Comparison of ENCODE assay signal across 8 mouse cellular contexts in the genomic region with DNA sequence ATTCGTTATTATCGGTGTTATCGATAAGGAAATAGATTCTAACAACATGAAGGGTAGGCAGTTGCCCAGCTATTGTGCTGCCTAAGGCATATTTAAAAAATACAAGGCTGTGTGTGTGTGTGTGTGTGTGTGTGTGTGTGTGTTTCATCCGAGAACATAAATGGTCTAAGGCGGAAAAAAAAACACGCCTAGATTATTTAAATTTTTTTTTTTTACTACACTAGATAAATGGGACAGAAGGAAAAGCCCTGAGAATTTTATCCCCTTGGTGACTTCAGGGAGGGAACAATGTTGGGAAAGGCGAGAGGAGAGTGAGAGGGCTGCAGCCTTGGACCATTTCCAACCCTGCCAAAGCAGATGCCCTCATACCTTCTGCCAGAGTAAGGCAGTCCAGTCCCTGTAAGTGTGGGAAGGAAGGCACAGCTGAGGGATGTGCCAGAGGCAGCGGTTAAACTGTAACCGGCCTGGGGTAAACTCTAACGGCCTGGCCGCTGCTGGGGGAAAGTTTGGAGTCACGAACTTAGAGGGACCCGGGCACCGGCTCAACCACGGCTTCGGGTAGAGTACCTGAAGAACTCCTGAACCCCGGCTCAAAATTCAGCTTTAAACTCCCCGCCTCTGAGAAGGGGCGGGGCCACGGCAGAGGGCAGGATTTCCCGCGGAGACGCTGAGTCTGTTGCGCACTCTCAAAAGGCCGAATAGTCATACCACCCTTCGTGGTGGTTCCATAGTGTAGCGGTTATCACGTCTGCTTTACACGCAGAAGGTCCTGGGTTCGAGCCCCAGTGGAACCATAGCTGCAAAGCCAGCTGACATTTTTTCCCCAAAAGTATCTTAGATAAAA. TPM values are rescaled to one million over a fixed set of nuclear protein-coding genes. Genes with fewer than 3 reads are reported as not detected.
A peak's percentile ranks its signal among the peaks of the same experiment; 100 is the strongest.
DNase-seq lines count a peak whose midpoint lies in the region; ATAC-seq and TF ChIP-seq lines count a peak whose summit lies in the region.

No protein-coding gene starts in this region.

- no peaks in the 10 kb centered on the region for H3K27me3 ChIP-seq in CH12.LX (replicated peaks)
- peaks cover 90% of the 10 kb centered on the region for H3K27me3 ChIP-seq in forebrain, embryonic 10.5 days (ENCODE audit: poor library complexity, severe bottlenecking)
- H3K27me3 ChIP-seq in heart, embryonic 15.5 days = no peaks in the 10 kb centered on the region
- no peaks in the 10 kb centered on the region for H3K27me3 ChIP-seq in liver, embryonic 12.5 days (replicated peaks)
- H3K27me3 ChIP-seq in splenic B cell, adult 2 months (ENCODE audit: control insufficient read depth, insufficient read depth, low read length, poor library complexity, severe bottlenecking) = no peaks in the 10 kb centered on the region

- H3K9ac ChIP-seq in CH12.LX (ENCODE audit: insufficient read depth, low read depth) = peak overlapping the region; percentile 26; the same call in 1 of the 2 replicates
- H3K9ac ChIP-seq in heart, embryonic 15.5 days = peak overlapping the region; percentile 36; the same call in 1 of the 2 replicates
- peak overlapping the region; percentile 58; the same call in 1 of the 2 replicates for H3K9ac ChIP-seq in liver, embryonic 12.5 days

- no peak for TF ChIP-seq CTCF in CH12.LX (conservative IDR thresholded peaks at IDR 0.05 in 1 of 2, IDR thresholded peaks at IDR 0.05 in 1 of 2; ENCODE audit: low read depth in 2 of 2, low read length in 2 of 2)

- H3K79me2 ChIP-seq in CH12.LX (replicated peaks; ENCODE audit: control insufficient read depth, extremely low read depth, insufficient read depth, poor library complexity, severe bottlenecking) = no peaks in the 10 kb centered on the region

- peak overlapping the region; percentile 45 to 64 (median 56) for H3K4me3 ChIP-seq in CH12.LX (replicated peaks in 1 of 3; ENCODE audit: low read depth in 2 of 3, low read length in 2 of 3, poor library complexity in 1 of 3)
- H3K4me3 ChIP-seq in forebrain, embryonic 10.5 days = peak overlapping the region; percentile 57
- H3K4me3 ChIP-seq in heart, embryonic 15.5 days = peak overlapping the region; percentile 58
- H3K4me3 ChIP-seq in liver, embryonic 12.5 days = peak overlapping the region; percentile 61

- dilution Hi-C loops in CH12.LX (cut with MboI; ENCODE audit: extremely low pct_ligation_motif_present, extremely low pct_unique_long_range_greater_than_20kb, low sequenced_read_pairs) = no loop called here

- DNase-seq in CH12.LX (ENCODE audit: extremely low read depth) = peak; percentile 79
- DNase-seq in c-Kit-positive CD71-negative TER-119-negative erythroid progenitor cells, embryonic 14.5 days (ENCODE audit: low read depth) = peak; percentile 74
- peak; percentile 80 for DNase-seq in forebrain, embryonic 10.5 days (ENCODE audit: extremely low spot score, low spot score)
- peak; percentile 93 for DNase-seq in kidney, postnatal 14 days
- peak; percentile 93 for DNase-seq in naive thymus-derived CD4-positive, alpha-beta T cell, adult 2 months (ENCODE audit: low read depth)
- DNase-seq in splenic B cell, adult 2 months (ENCODE audit: low read depth, low spot score) = peak; percentile 93

- ATAC-seq in heart, embryonic 15.5 days (replicated peaks; ENCODE audit: insufficient number of reproducible peaks, insufficient read depth, low FRiP score, low read depth) = peak; percentile 86
- peak; percentile 95 for ATAC-seq in liver, embryonic 12.5 days

- 23% methylated on average over 30 of the region's 30 CpGs for WGBS in forebrain, embryonic 10.5 days
- 22% methylated on average over 30 of the region's 30 CpGs for WGBS in heart, embryonic 15.5 days
- 26% methylated on average over 30 of the region's 30 CpGs for WGBS in liver, embryonic 12.5 days (ENCODE audit: insufficient replicate concordance)

- peak overlapping the region; percentile 71; the same call in 1 of the 2 replicates for H3K4me2 ChIP-seq in CH12.LX (ENCODE audit: insufficient read depth, low read depth, poor library complexity, severe bottlenecking)
- H3K4me2 ChIP-seq in heart, embryonic 15.5 days = peak overlapping the region; percentile 55
- peak overlapping the region; percentile 62 for H3K4me2 ChIP-seq in liver, embryonic 12.5 days

- H3K9me3 ChIP-seq in CH12.LX (replicated peaks; ENCODE audit: low read length) = no peaks in the 10 kb centered on the region
- H3K9me3 ChIP-seq in forebrain, embryonic 10.5 days = no peaks in the 10 kb centered on the region
- H3K9me3 ChIP-seq in heart, embryonic 15.5 days (replicated peaks) = no peaks in the 10 kb centered on the region
- H3K9me3 ChIP-seq in liver, embryonic 12.5 days (replicated peaks) = no peaks in the 10 kb centered on the region

- no peaks in the 10 kb centered on the region for H3K36me3 ChIP-seq in CH12.LX (replicated peaks in 1 of 2; ENCODE audit: control insufficient read depth in 1 of 2, insufficient read depth in 1 of 2, low read length in 1 of 2)
- H3K36me3 ChIP-seq in forebrain, embryonic 10.5 days (replicated peaks) = no peaks in the 10 kb centered on the region
- no peaks in the 10 kb centered on the region for H3K36me3 ChIP-seq in heart, embryonic 15.5 days
- H3K36me3 ChIP-seq in liver, embryonic 12.5 days = no peaks in the 10 kb centered on the region
- H3K36me3 ChIP-seq in splenic B cell, adult 2 months (ENCODE audit: control insufficient read depth, insufficient read depth, low read length, poor library complexity, severe bottlenecking) = no peaks in the 10 kb centered on the region

- no peak for TF ChIP-seq EP300 in CH12.LX (IDR thresholded peaks at IDR 0.05; ENCODE audit: low read length)

- no peak for TF ChIP-seq POLR2A in CH12.LX (IDR thresholded peaks at IDR 0.05; ENCODE audit: low read depth, low read length)

- H3K4me1 ChIP-seq in CH12.LX (ENCODE audit: control insufficient read depth in 1 of 2, insufficient read depth in 2 of 2) = 0 out of 4 replicates have a peak, but pooled peaks cover 0 to 5% of the 10 kb centered on the region in 2 experiments
- H3K4me1 ChIP-seq in forebrain, embryonic 10.5 days = no peaks in the 10 kb centered on the region
- H3K4me1 ChIP-seq in heart, embryonic 15.5 days (replicated peaks) = no peaks in the 10 kb centered on the region
- 0 out of 2 replicates have a peak, but pooled peaks cover 3% of the 10 kb centered on the region for H3K4me1 ChIP-seq in liver, embryonic 12.5 days

- TF ChIP-seq RAD21 in CH12.LX (IDR thresholded peaks at IDR 0.05; ENCODE audit: low read depth, low read length) = no peak

- H3K27ac ChIP-seq in CH12.LX (ENCODE audit: insufficient read depth, low read depth) = no peak overlapping the region
- peak overlapping the region; percentile 74; the same call in 1 of the 2 replicates for H3K27ac ChIP-seq in forebrain, embryonic 10.5 days
- peak overlapping the region; percentile 56; the same call in 1 of the 2 replicates for H3K27ac ChIP-seq in heart, embryonic 15.5 days
- H3K27ac ChIP-seq in liver, embryonic 12.5 days = no peak overlapping the region

- in situ Hi-C loops in CH12.LX (cut with MboI; ENCODE audit: low pct_ligation_motif_present, low pct_unique_long_range_greater_than_20kb, low sequenced_read_pairs) = no loop called here

TF ChIP-seq in CH12.LX, 34 proteins besides CTCF, POLR2A, EP300 and RAD21 (continues in another document):
- TF ChIP-seq NRF1 (IDR thresholded peaks at IDR 0.05; ENCODE audit: low read depth, low read length) = peak; percentile 61
- no peak for TF ChIP-seq RCOR1 (conservative IDR thresholded peaks at IDR 0.05; ENCODE audit: low read depth, low read length)
- no peak for TF ChIP-seq USF1 (IDR thresholded peaks at IDR 0.05; ENCODE audit: low read depth, low read length)
- no peak for TF ChIP-seq ETS1 (conservative IDR thresholded peaks at IDR 0.05; ENCODE audit: low read depth, low read length)
- TF ChIP-seq USF2 (conservative IDR thresholded peaks at IDR 0.05; ENCODE audit: low read depth, low read length) = no peak
- TF ChIP-seq ELF1 (IDR thresholded peaks at IDR 0.05; ENCODE audit: low read depth, low read length) = peak; percentile 97
- TF ChIP-seq TCF12 (IDR thresholded peaks at IDR 0.05; ENCODE audit: low read depth, low read length) = no peak
- no peak for TF ChIP-seq SIN3A (IDR thresholded peaks at IDR 0.05; ENCODE audit: low read length)
- TF ChIP-seq E2F4 (IDR thresholded peaks at IDR 0.05; ENCODE audit: insufficient replicate concordance, low read depth, low read length) = peak; percentile 89
- TF ChIP-seq TBP (conservative IDR thresholded peaks at IDR 0.05; ENCODE audit: low read depth, low read length) = peak; percentile 99
- no peak for TF ChIP-seq MEF2A (IDR thresholded peaks at IDR 0.05; ENCODE audit: borderline replicate concordance, low read depth, low read length)
- no peak for TF ChIP-seq POLR2AphosphoS2 (IDR thresholded peaks at IDR 0.05; ENCODE audit: low read depth, low read length)
- no peak for TF ChIP-seq SMC3 (IDR thresholded peaks at IDR 0.05; ENCODE audit: low read depth, low read length)
- TF ChIP-seq MAX (IDR thresholded peaks at IDR 0.05; ENCODE audit: low read length) = no peak
- no peak for TF ChIP-seq CHD2 (IDR thresholded peaks at IDR 0.05; ENCODE audit: low read length)
- no peak for TF ChIP-seq ZC3H11A (IDR thresholded peaks at IDR 0.05; ENCODE audit: low read depth, low read length)
- TF ChIP-seq MXI1 (IDR thresholded peaks at IDR 0.05; ENCODE audit: low read depth, low read length) = no peak
- no peak for TF ChIP-seq MYC (IDR thresholded peaks at IDR 0.05; ENCODE audit: low read depth, low read length)
- TF ChIP-seq CHD1 (IDR thresholded peaks at IDR 0.05; ENCODE audit: low read depth, low read length) = no peak
- no peak for TF ChIP-seq HCFC1 (IDR thresholded peaks at IDR 0.05; ENCODE audit: low read depth, low read length)
- no peak for TF ChIP-seq GABPA (IDR thresholded peaks at IDR 0.05; ENCODE audit: insufficient replicate concordance, low read depth, low read length)

RNA-seq across cellular contexts. Expression of a gene that starts 2.2 kb away (rescaled TPM):
- total RNA-seq in CH12.LX (2012; rRNA removed) = not detected in 2 replicates
- total RNA-seq in CH12.LX (2014; rRNA removed) = not detected in 2 replicates
- polyA plus RNA-seq in CH12.LX (2012; ENCODE audit: insufficient read length, low read depth) = not detected in 2 replicates
- not detected in 2 replicates for polyA plus RNA-seq in forebrain, embryonic 10.5 days (2016; fragmentation: Nextera tagmentation; extraction: Ambion mirVana)
- polyA plus RNA-seq in heart, embryonic 15.5 days (2015; fragmentation: Nextera tagmentation; extraction: Ambion mirVana) = not detected in 2 replicates
- not detected in 2 replicates for polyA plus RNA-seq in liver, embryonic 12.5 days (2016; fragmentation: Nextera tagmentation; extraction: Ambion mirVana)

RNA-seq across cellular contexts. Expression of a gene that starts 30.0 kb away (rescaled TPM):
- total RNA-seq in CH12.LX (2012; rRNA removed) = 0.25 and 0.34 TPM in 2 replicates
- total RNA-seq in CH12.LX (2014; rRNA removed) = 2.8 and 3.0 TPM in 2 replicates
- 1.4 and 1.5 TPM in 2 replicates for polyA plus RNA-seq in CH12.LX (2012; ENCODE audit: insufficient read length, low read depth)
- polyA plus RNA-seq in forebrain, embryonic 10.5 days (2016; fragmentation: Nextera tagmentation; extraction: Ambion mirVana) = 0.17 and 0.54 TPM in 2 replicates
- polyA plus RNA-seq in heart, embryonic 15.5 days (2015; fragmentation: Nextera tagmentation; extraction: Ambion mirVana) = 0.11 TPM in 2 replicates
- 0.06 TPM in 1 of 2 replicates, not detected in the other for polyA plus RNA-seq in liver, embryonic 12.5 days (2016; fragmentation: Nextera tagmentation; extraction: Ambion mirVana)

Comparison
In these comparisons a context has a peak if more than half of its experiments do, and no peak if none do; other contexts are left out.
1. H3K27ac ChIP-seq: peak in forebrain, embryonic 10.5 days (single experiment) and heart, embryonic 15.5 days (single experiment); none in CH12.LX (single experiment) and liver, embryonic 12.5 days (single experiment).
2. Peak in every context shown above with its lines, with median percentiles within 50 percentile points of each other: DNase-seq, H3K4me2 ChIP-seq, H3K4me3 ChIP-seq and H3K9ac ChIP-seq.